Mouse (Mus musculus) hematopoietic stem cell, adult 5-6 weeks (primary cell): Measurements from ENCODE around the gene Tfap2b. TPM values are rescaled to one million over a fixed set of nuclear protein-coding genes. Genes with fewer than 3 reads are reported as not detected.

ENCODE experiments used
- total RNA-seq: library from RNA; stranded (forward); fragments of 172-1452, 232-1000 nt; gene quantifications from 2 replicates; pipeline ENCODE4 v1.2.3, GENCODE M21; 2017

Gene Tfap2b
- total RNA-seq, 1 experiment from 2014 or later, result not detected

Other genes with a start within 250 kb of the Tfap2b start
- gene Tfap2d, start 105.9 kb upstream of the Tfap2b start, total RNA-seq, result not detected in 2 replicates